17 mouse cellular contexts compared by ENCODE assay signal in the genomic region with DNA sequence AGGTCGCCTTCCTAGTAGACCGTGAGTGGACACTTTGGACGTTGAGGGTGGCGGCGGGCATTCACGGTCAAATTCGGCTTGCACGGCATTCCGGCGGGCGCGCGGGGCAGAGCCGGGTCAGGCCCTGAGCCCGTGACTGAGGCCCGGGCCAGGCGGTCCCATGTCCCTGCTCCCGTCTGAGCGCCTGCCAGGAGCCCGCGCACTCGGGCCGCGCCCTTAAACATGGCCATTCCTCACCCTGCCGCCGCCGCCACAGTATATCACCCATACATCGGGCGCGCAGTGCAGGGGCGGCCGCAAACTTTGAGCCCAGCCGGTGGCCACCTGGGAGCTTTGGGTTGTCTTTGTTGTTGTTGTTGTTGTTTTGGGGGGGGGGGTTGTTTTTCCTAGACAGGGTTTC. TPM values are rescaled to one million over a fixed set of nuclear protein-coding genes. Genes with fewer than 3 reads are reported as not detected.
A peak's percentile ranks its signal among the peaks of the same experiment; 100 is the strongest.
DNase-seq lines count a peak whose midpoint lies in the region; ATAC-seq and TF ChIP-seq lines count a peak whose summit lies in the region.
"Had no signal": no experiment of that assay in that cellular context is flagged by ENCODE, and none has a peak within 500 bp of the region (broad histone marks: within the 10 kb centered on the region; RNA-seq: fewer than 3 reads in every experiment).

No protein-coding gene starts in this region.

- no peak for DNase-seq in heart, postnatal 25 days (ENCODE audit: low spot score)
- DNase-seq in liver, embryonic 11.5 days (ENCODE audit: low spot score) = no peak
- DNase-seq in liver (no peak), ES-E14 (ENCODE audit: low read depth, low spot score) (no peak)
- DNase-seq in liver, embryonic 13.5 days = no peak
- DNase-seq: adrenal gland, postnatal 10 days; right cerebral cortex, postnatal 14 days had no signal

- no peak for ATAC-seq in heart, embryonic 12.5 days (ENCODE audit: insufficient number of reproducible peaks, low FRiP score)
- ATAC-seq in liver, embryonic 11.5 days (replicated peaks; ENCODE audit: low FRiP score) = no peak
- no peak for ATAC-seq in liver, embryonic 13.5 days (ENCODE audit: low read depth)
- ATAC-seq in megakaryocyte progenitor cell, adult 5-6 weeks (replicated peaks; ENCODE audit: poor library complexity) = no peak
- no peak for ATAC-seq in cerebellum, adult (ENCODE audit: insufficient number of reproducible peaks, low FRiP score, low TSS enrichment)
- ATAC-seq: Patski had no signal

- intact Hi-C loops in heart, postnatal 25 days (cut with DNase I) = no loop called here

- H3K9me3 ChIP-seq in heart, embryonic 12.5 days (replicated peaks) = peaks cover 6% of the 10 kb centered on the region; the same call in 1 of the 2 replicates
- no peaks in the 10 kb centered on the region for H3K9me3 ChIP-seq in liver, embryonic 11.5 days (ENCODE audit: control insufficient read depth, low read length)
- H3K9me3 ChIP-seq in ES-E14 (ENCODE audit: control insufficient read depth, insufficient read depth, low read depth, low read length) = 0 out of 2 replicates have a peak, but pooled peaks cover 2% of the 10 kb centered on the region
- no peaks in the 10 kb centered on the region for H3K9me3 ChIP-seq in liver, embryonic 13.5 days (replicated peaks)

- no peak overlapping the region; the same call in 1 of the 2 replicates for H3K9ac ChIP-seq in heart, embryonic 12.5 days
- H3K9ac ChIP-seq in liver, embryonic 11.5 days (ENCODE audit: low read depth, low read length) = no peak overlapping the region
- peak overlapping the region; percentile 75 for H3K9ac ChIP-seq in ES-E14 (ENCODE audit: insufficient read depth, low read depth, low read length, poor library complexity, severe bottlenecking)
- no peak overlapping the region for H3K9ac ChIP-seq in liver, embryonic 13.5 days
- H3K9ac ChIP-seq: hindbrain, embryonic 14.5 days had no signal

- peaks cover 10% of the 10 kb centered on the region for H3K4me1 ChIP-seq in heart, embryonic 12.5 days (replicated peaks)
- H3K4me1 ChIP-seq in liver, embryonic 11.5 days (replicated peaks; ENCODE audit: control insufficient read depth, insufficient read depth, low read length) = 0 out of 2 replicates have a peak, but pooled peaks cover 5% of the 10 kb centered on the region
- peaks cover 0 to 4% of the 10 kb centered on the region in 2 experiments; a peak in 2 of 4 replicates for H3K4me1 ChIP-seq in ES-E14 (ENCODE audit: control insufficient read depth in 2 of 2, insufficient read depth in 2 of 2, low read length in 2 of 2, poor library complexity in 1 of 2)
- peaks cover 2% of the 10 kb centered on the region; the same call in 1 of the 2 replicates for H3K4me1 ChIP-seq in liver, embryonic 13.5 days (replicated peaks)

- WGBS in heart, embryonic 12.5 days = 13% methylated on average over 33 of the region's 33 CpGs
- WGBS in liver, embryonic 11.5 days = 10% methylated on average over 33 of the region's 33 CpGs
- 21% methylated on average over 31 of the region's 33 CpGs for WGBS in liver, embryonic 13.5 days (ENCODE audit: insufficient replicate concordance)

- in situ Hi-C loops in ES-E14 (cut with MboI; ENCODE audit: low sequenced_read_pairs in 2 of 2, unreplicated experiment in 2 of 2) = no loop called here

- no peaks in the 10 kb centered on the region for H3K36me3 ChIP-seq in heart, embryonic 12.5 days
- no peaks in the 10 kb centered on the region for H3K36me3 ChIP-seq in liver, embryonic 11.5 days (ENCODE audit: control insufficient read depth, insufficient read depth, low read length)
- H3K36me3 ChIP-seq in ES-E14 (ENCODE audit: control insufficient read depth, insufficient read depth, low read length, poor library complexity, severe bottlenecking) = no peaks in the 10 kb centered on the region
- no peaks in the 10 kb centered on the region for H3K36me3 ChIP-seq in liver, embryonic 13.5 days

- H3K4me3 ChIP-seq in heart, embryonic 12.5 days = peak overlapping the region; percentile 35
- no peak overlapping the region; the same call in 1 of the 2 replicates for H3K4me3 ChIP-seq in liver, embryonic 11.5 days (ENCODE audit: low read depth, low read length)
- peak overlapping the region; percentile 70 to 74 for H3K4me3 ChIP-seq in ES-E14 (ENCODE audit: insufficient read depth in 1 of 2, low read depth in 1 of 2, low read length in 2 of 2, poor library complexity in 1 of 2, severe bottlenecking in 1 of 2)
- no peak overlapping the region; the same call in 1 of the 2 replicates for H3K4me3 ChIP-seq in liver, embryonic 13.5 days (replicated peaks)
- H3K4me3 ChIP-seq: megakaryocyte, embryonic 14.5 days had no signal

- peaks cover 32% of the 10 kb centered on the region for H3K27me3 ChIP-seq in heart, embryonic 12.5 days (replicated peaks)
- H3K27me3 ChIP-seq in liver, embryonic 11.5 days (replicated peaks; ENCODE audit: control insufficient read depth, insufficient read depth, low read length) = peaks cover 28% of the 10 kb centered on the region
- H3K27me3 ChIP-seq in liver, embryonic 13.5 days = peaks cover 55% of the 10 kb centered on the region
- H3K27me3 ChIP-seq: Patski had no signal

- peak overlapping the region; percentile 59 for H3K4me2 ChIP-seq in heart, embryonic 12.5 days
- H3K4me2 ChIP-seq in liver, embryonic 11.5 days = peak overlapping the region; percentile 40
- H3K4me2 ChIP-seq in liver, embryonic 13.5 days = peak overlapping the region; percentile 50
- H3K4me2 ChIP-seq: hindbrain, embryonic 14.5 days had no signal

- H3K27ac ChIP-seq in heart, embryonic 12.5 days (ENCODE audit: poor library complexity, severe bottlenecking) = no peak overlapping the region
- H3K27ac ChIP-seq in liver, embryonic 11.5 days (ENCODE audit: low read depth, low read length) = no peak overlapping the region
- H3K27ac ChIP-seq in ES-E14 (ENCODE audit: insufficient read depth, low read depth, low read length, poor library complexity, severe bottlenecking) = no peak overlapping the region
- no peak overlapping the region for H3K27ac ChIP-seq in liver, embryonic 13.5 days
- H3K27ac ChIP-seq: hindbrain, embryonic 14.5 days had no signal

TF ChIP-seq in ES-E14, 5 proteins besides CTCF, POLR2A, EP300 and RAD21:
- TF ChIP-seq ZC3H11A (IDR thresholded peaks at IDR 0.05; ENCODE audit: borderline replicate concordance, low read depth, low read length) (no peak), CHD2 (IDR thresholded peaks at IDR 0.05; ENCODE audit: low read depth, low read length) (no peak), MAFK (IDR thresholded peaks at IDR 0.05; ENCODE audit: insufficient read depth, low read depth, low read length) (no peak), ZNF384 (IDR thresholded peaks at IDR 0.05; ENCODE audit: low read depth, low read length) (no peak), HCFC1 (IDR thresholded peaks at IDR 0.05; ENCODE audit: borderline replicate concordance, insufficient read depth, low read length) (no peak)

RNA-seq across cellular contexts. Expression of a gene that starts 9.0 kb away (rescaled TPM):
- polyA plus RNA-seq in heart, embryonic 12.5 days (2016; fragmentation: Nextera tagmentation; extraction: Ambion mirVana) = 84.4 and 87.9 TPM in 2 replicates
- 10 to 100 TPM; 35.9 to 36.8 TPM for total RNA-seq in heart, postnatal 25 days (2021)
- 101 and 112 TPM in 2 replicates for polyA plus RNA-seq in liver, embryonic 11.5 days (2014; fragmentation: Nextera tagmentation; extraction: Ambion mirVana)
- 45.2 and 47.7 TPM in 2 replicates for total RNA-seq in ES-E14 (2012; rRNA removed)
- polyA plus RNA-seq in liver, embryonic 13.5 days (2015; fragmentation: Nextera tagmentation; extraction: Ambion mirVana) = 60.0 and 75.1 TPM in 2 replicates
- 48.6 and 56.3 TPM in 2 replicates for total RNA-seq in megakaryocyte progenitor cell, adult 5-6 weeks (2015)
- total RNA-seq in megakaryocyte progenitor cell, adult 5-6 weeks (2017) = 25.9 and 50.6 TPM in 2 replicates

RNA-seq across cellular contexts. Expression of a gene that starts 23.2 kb away (rescaled TPM):
- polyA plus RNA-seq in heart, embryonic 12.5 days (2016; fragmentation: Nextera tagmentation; extraction: Ambion mirVana) = 10.2 and 10.6 TPM in 2 replicates
- 1 to 10 TPM; 5.7 to 7.0 TPM for total RNA-seq in heart, postnatal 25 days (2021)
- 13.1 and 14.9 TPM in 2 replicates for polyA plus RNA-seq in liver, embryonic 11.5 days (2014; fragmentation: Nextera tagmentation; extraction: Ambion mirVana)
- total RNA-seq in ES-E14 (2012; rRNA removed) = 20.3 and 22.4 TPM in 2 replicates
- polyA plus RNA-seq in liver, embryonic 13.5 days (2015; fragmentation: Nextera tagmentation; extraction: Ambion mirVana) = 6.1 and 6.7 TPM in 2 replicates
- 13.2 and 14.1 TPM in 2 replicates for total RNA-seq in megakaryocyte progenitor cell, adult 5-6 weeks (2015)
- 15.3 and 16.3 TPM in 2 replicates for total RNA-seq in megakaryocyte progenitor cell, adult 5-6 weeks (2017)

RNA-seq across cellular contexts. Expression of a gene that starts 37.4 kb away (rescaled TPM):
- not detected in 2 replicates for polyA plus RNA-seq in heart, embryonic 12.5 days (2016; fragmentation: Nextera tagmentation; extraction: Ambion mirVana)
- not detected for total RNA-seq in heart, postnatal 25 days (2021)
- polyA plus RNA-seq in liver, embryonic 11.5 days (2014; fragmentation: Nextera tagmentation; extraction: Ambion mirVana) = 0.25 TPM in 1 of 2 replicates, not detected in the other
- total RNA-seq in ES-E14 (2012; rRNA removed) = not detected in 2 replicates
- polyA plus RNA-seq in liver, embryonic 13.5 days (2015; fragmentation: Nextera tagmentation; extraction: Ambion mirVana) = not detected in 2 replicates
- total RNA-seq in megakaryocyte progenitor cell, adult 5-6 weeks (2015) = not detected in 2 replicates
- total RNA-seq in megakaryocyte progenitor cell, adult 5-6 weeks (2017) = not detected in 2 replicates
- total RNA-seq: adrenal gland, postnatal 10 days; layer of hippocampus, adult 8-10 months; left cerebral cortex, postnatal 36 days; neutrophil, adult 5-6 weeks had no signal
- polyA plus RNA-seq: cortical plate, adult 2 months had no signal

RNA-seq across cellular contexts. Expression of a gene that starts 58.8 kb away (rescaled TPM):
- polyA plus RNA-seq in heart, embryonic 12.5 days (2016; fragmentation: Nextera tagmentation; extraction: Ambion mirVana) = not detected in 2 replicates
- not detected for total RNA-seq in heart, postnatal 25 days (2021)
- polyA plus RNA-seq in liver, embryonic 11.5 days (2014; fragmentation: Nextera tagmentation; extraction: Ambion mirVana) = not detected in 2 replicates
- 0.22 TPM in 1 of 2 replicates, not detected in the other for total RNA-seq in ES-E14 (2012; rRNA removed)
- polyA plus RNA-seq in liver, embryonic 13.5 days (2015; fragmentation: Nextera tagmentation; extraction: Ambion mirVana) = not detected in 2 replicates
- not detected in 2 replicates for total RNA-seq in megakaryocyte progenitor cell, adult 5-6 weeks (2015)
- not detected in 2 replicates for total RNA-seq in megakaryocyte progenitor cell, adult 5-6 weeks (2017)
- total RNA-seq: adrenal gland, postnatal 10 days; layer of hippocampus, adult 8-10 months; left cerebral cortex, postnatal 36 days; neutrophil, adult 5-6 weeks had no signal
- polyA plus RNA-seq: cortical plate, adult 2 months; hindbrain, embryonic 14.5 days; Patski had no signal

Comparison
In these comparisons a context has a peak if more than half of its experiments do, and no peak if none do; other contexts are left out.
1. H3K4me3 ChIP-seq: peak in heart, embryonic 12.5 days (single experiment) and ES-E14 (2 of 2); none in liver, embryonic 11.5 days (single experiment) and liver, embryonic 13.5 days (single experiment).
2. Peak in every context shown above with its lines, with median percentiles within 50 percentile points of each other: H3K4me2 ChIP-seq.